Mouse (Mus musculus) megakaryocyte, embryonic 14.5 days (primary cell): ENCODE results near the gene Dgkg.

ENCODE experiments used
- FLI1 ChIP-seq: IDR thresholded peaks from 2 replicates; pipeline ENCODE4 v1.6.1; 2012; ENCODE audit warnings: low read length, inconsistent platforms, mixed read lengths
- GATA1 ChIP-seq: IDR thresholded peaks from 3 replicates; pipeline ENCODE4 v1.6.1; 2012; ENCODE audit warnings: mixed read lengths, low read length, inconsistent platforms, borderline replicate concordance

GRCm38 (mm10) chr16:22501855-22502254, 155.2 kb downstream of the Dgkg start:
- no peak for TF ChIP-seq GATA1
- TF ChIP-seq FLI1, result no peak
